Mouse (Mus musculus): ENCODE measurements around the gene Gm42791. TPM values are rescaled to one million over a fixed set of nuclear protein-coding genes. Genes with fewer than 3 reads are reported as not detected.

Gene Gm42791
- 10 to 100 TPM; 25.2 to 25.8 TPM for total RNA-seq (2021)
- long read RNA-seq, experiment 1, partial matches to known transcripts = 0 of 1 reads
- long read RNA-seq, experiment 1, other reads (novel, unspliced or antisense) = 1 of 1 reads
- long read RNA-seq, experiment 2 = 0 reads

GRCm38 (mm10) chr5:148994706-148995414, at the start of gene Gm42791:
TSS of gene Gm42791 (minus strand) at chr5:148995147.
- TF ChIP-seq CTCF (conservative IDR thresholded peaks at IDR 0.05) = no peak
- peak; percentile 96 for DNase-seq (ENCODE audit: low spot score in 2 of 2)
- Histone ChIP-seq H3K27ac (peak within 1 kb of the TSS; percentile 98), H3K4me3 (peak within 1 kb of the TSS; percentile 70)

DNA sequence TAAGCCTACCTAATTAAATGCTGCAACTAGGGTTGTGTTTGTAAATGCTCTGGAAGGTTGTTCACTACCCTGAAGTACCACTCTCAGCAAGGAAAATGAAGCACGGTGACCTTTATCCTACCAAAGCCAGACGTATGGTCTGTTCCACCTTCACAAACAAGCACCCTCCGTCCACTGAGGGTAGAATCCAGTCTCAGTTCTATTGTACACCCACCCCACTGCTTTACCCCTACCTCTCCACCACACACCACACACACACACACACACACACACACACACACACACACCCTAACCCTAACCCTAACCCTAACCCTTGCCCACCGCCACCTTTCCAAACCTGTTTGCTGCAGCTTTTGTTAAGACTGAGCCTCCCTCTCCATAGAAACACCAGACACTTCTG, 49.1 kb upstream of the Gm42791 start:
- Histone ChIP-seq H3K27ac (no peak overlapping the region), H3K4me3 (no peak overlapping the region)
- no peak for DNase-seq (ENCODE audit: low spot score in 2 of 2)
- no peak for TF ChIP-seq CTCF (conservative IDR thresholded peaks at IDR 0.05)

- TF ChIP-seq CTCF (conservative IDR thresholded peaks at IDR 0.05) = no peak
- Histone ChIP-seq H3K4me3 (no peak overlapping the region), H3K27ac (no peak overlapping the region)
- no peak for DNase-seq (ENCODE audit: low spot score in 2 of 2)
These were observed 48.3 kb upstream of the Gm42791 start for GRCm38 (mm10) chr5:149043240-149043639.

- peak; percentile 67 for TF ChIP-seq CTCF (conservative IDR thresholded peaks at IDR 0.05)
- Histone ChIP-seq H3K4me3 (no peak overlapping the region), H3K27ac (no peak overlapping the region)
- DNase-seq (ENCODE audit: low spot score in 2 of 2) = no peak
These were observed 44.9 kb upstream of the Gm42791 start for GRCm38 (mm10) chr5:149039825-149040224.

DNA sequence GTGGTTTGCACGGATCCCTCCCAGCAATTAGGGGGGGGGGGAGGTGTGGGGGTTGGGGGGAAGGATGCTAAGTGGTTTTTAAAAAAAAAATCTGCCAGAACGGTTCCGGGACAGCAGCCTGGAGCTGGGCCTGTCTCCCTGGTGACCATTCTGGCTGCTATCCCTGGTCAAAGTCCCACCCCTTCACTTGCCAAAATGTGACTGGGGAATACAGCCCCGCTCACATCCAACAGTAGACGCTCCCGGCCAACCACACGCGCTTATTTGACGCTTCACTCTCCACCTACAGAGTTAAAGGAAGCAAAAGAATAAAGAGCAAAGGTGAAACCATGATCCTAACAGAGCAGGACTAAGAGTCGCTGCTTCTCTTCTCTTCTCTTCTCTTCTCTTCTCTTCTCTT, 42.8 kb upstream of the Gm42791 start:
- H3K4me3 ChIP-seq = no peak overlapping the region
- H3K27ac ChIP-seq = no peak overlapping the region
- peak; percentile 51 to 57 for DNase-seq (ENCODE audit: low spot score in 2 of 2)
- TF ChIP-seq CTCF (conservative IDR thresholded peaks at IDR 0.05) = no peak

GRCm38 (mm10) chr5:149036920-149037319, 42.0 kb upstream of the Gm42791 start:
- H3K4me3 ChIP-seq = no peak overlapping the region
- peak; percentile 54 for TF ChIP-seq CTCF (conservative IDR thresholded peaks at IDR 0.05)
- DNase-seq (ENCODE audit: low spot score in 2 of 2) = no peak
- no peak overlapping the region for H3K27ac ChIP-seq

DNA sequence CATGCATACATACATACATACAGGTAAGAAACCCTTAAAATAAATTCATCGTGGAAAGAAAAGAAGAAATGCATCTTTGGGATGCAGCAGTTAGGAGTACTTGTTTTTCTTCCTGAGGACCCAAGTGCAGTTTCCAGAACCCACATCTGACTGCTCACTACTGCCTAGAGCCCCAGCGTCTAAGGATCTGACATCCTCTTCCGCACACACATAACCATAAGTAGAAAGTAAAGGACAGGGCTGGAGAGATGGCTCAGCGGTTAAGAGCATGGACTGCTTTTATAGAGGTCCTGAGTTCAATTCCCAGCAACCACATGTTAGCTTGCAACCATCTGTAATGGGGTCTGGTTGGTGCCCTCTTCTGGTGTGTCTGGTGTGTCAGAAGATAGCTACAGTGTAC, 37.5 kb upstream of the Gm42791 start:
- 0 out of 2 replicates have a peak, but pooled peaks have one; percentile 8 for TF ChIP-seq CTCF (conservative IDR thresholded peaks at IDR 0.05)
- DNase-seq (ENCODE audit: low spot score in 2 of 2) = no peak
- no peak overlapping the region for H3K27ac ChIP-seq
- H3K4me3 ChIP-seq = no peak overlapping the region

DNA sequence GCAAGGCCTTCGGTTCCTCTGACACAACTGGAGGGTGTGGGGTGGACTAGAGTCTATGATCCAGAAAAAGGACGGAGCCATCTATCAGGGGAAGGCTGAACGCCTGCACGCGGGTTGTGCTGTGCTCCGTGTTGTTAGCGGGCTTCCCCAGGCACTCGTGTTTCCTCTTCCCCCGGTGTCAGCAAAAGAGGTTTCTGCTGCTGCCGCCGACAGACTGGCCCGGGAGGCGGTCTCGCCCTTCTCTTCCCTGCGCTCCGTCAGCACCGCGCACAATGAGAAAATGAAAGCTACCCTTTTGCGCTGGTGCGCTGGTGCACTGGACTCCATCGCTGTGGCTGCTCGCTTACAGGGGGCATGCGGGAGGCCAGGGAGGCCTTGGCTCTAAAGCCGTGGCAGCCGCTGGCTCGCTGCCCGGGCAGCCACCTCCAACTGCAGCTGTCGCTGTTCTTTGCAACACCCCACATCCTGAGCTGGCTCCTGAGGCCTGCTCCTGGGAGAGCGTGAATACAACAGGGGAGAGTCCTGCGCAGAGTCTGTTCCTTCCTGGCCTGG, 36.3 kb upstream of the Gm42791 start:
- DNase-seq (ENCODE audit: low spot score in 2 of 2) = peak in 1 of 2 experiments; percentile 19
- TF ChIP-seq CTCF (conservative IDR thresholded peaks at IDR 0.05) = no peak
- Histone ChIP-seq H3K4me3 (peak overlapping the region; percentile 48), H3K27ac (peak overlapping the region; percentile 91)

- Histone ChIP-seq H3K27ac (no peak overlapping the region), H3K4me3 (no peak overlapping the region)
- no peak for TF ChIP-seq CTCF (conservative IDR thresholded peaks at IDR 0.05)
- no peak for DNase-seq (ENCODE audit: low spot score in 2 of 2)
These were observed 35.2 kb upstream of the Gm42791 start for GRCm38 (mm10) chr5:149030103-149030502.

DNA sequence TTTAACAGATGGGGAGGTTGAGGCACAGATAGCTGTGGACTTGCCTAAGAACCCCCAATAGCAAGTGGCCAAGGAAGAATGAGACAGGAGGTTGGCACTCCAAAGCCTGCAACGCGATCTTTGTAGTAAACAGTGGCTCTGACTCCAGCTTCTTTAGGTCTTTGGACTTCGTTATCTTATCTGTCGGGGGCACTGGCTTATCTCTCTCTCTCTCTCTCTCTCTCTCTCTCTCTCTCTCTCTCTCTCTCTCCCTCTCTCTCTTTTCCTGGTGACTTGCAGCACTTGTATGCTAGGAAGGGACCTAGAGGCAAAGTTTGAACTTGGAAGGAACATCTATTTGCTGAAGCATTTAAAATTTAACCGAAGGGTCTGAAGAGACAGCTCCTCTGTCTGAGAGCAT, 33.4 kb upstream of the Gm42791 start:
- H3K27ac ChIP-seq = no peak overlapping the region
- TF ChIP-seq CTCF (conservative IDR thresholded peaks at IDR 0.05) = no peak
- no peak for DNase-seq (ENCODE audit: low spot score in 2 of 2)
- H3K4me3 ChIP-seq = no peak overlapping the region

- H3K27ac ChIP-seq = no peak overlapping the region
- no peak for DNase-seq (ENCODE audit: low spot score in 2 of 2)
- peak; percentile 56 for TF ChIP-seq CTCF (conservative IDR thresholded peaks at IDR 0.05)
- no peak overlapping the region for H3K4me3 ChIP-seq
These were observed 32.4 kb upstream of the Gm42791 start for GRCm38 (mm10) chr5:149027389-149027788.

DNA sequence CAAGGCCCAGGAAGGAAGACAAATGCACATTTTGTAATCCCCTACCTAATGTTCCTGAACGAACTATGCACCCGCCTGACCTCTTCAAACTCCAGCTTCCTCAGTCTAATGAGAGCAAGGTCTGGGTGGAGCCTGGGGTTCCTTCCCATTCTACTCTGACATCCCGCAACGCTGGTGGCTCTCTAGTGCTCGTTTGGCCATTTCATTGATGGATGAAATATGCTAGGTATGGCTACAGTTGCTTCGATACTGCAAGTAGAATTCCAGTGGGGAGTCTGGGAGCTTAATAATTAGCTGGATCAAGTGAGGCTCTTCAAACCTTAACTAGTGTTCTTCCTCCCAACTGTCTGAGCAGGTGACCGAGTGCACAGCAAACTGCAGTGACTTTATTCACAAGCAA, 26.2 kb upstream of the Gm42791 start:
- H3K4me3 ChIP-seq = no peak overlapping the region
- DNase-seq (ENCODE audit: low spot score in 2 of 2) = no peak
- H3K27ac ChIP-seq = no peak overlapping the region
- no peak for TF ChIP-seq CTCF (conservative IDR thresholded peaks at IDR 0.05)

- no peak overlapping the region for H3K4me3 ChIP-seq
- TF ChIP-seq CTCF (conservative IDR thresholded peaks at IDR 0.05) = no peak
- H3K27ac ChIP-seq = no peak overlapping the region
- no peak for DNase-seq (ENCODE audit: low spot score in 2 of 2)
These were observed 25.7 kb upstream of the Gm42791 start for GRCm38 (mm10) chr5:149020681-149021062.
